Mouse (Mus musculus): Measurements from ENCODE around the gene Olfr78.
A peak's percentile ranks its signal among the peaks of the same experiment; 100 is the strongest.

Gene Olfr78

DNA sequence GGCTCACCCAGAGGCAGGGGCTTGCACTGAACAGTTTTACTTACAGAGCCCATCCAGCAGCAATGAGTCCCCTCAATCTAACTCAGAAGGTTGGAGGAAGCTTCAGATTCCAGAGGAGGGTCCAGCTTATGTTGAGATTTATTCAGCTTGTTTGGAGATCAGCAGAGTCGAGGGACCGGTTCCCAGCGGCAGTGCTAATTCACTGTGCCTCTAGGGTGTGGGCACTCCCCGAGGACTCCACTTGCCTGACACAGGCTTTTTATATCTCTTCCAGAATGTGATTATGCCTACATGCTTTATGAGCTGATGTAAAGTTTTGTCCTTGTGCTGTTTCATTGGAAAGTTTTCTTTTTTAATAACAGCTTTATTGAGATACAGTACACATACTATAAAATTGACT, at the start of gene Olfr78, which contains the start of gene Olfr560:
Gene Olfr78, minus strand, starts transcription at position 206 of the 400 bp plus-strand sequence.
Gene Olfr560, minus strand, starts transcription at position 101 of the 400 bp plus-strand sequence.
- no peak for DNase-seq (ENCODE audit: inconsistent age in 2 of 2, low spot score in 1 of 2)

DNA sequence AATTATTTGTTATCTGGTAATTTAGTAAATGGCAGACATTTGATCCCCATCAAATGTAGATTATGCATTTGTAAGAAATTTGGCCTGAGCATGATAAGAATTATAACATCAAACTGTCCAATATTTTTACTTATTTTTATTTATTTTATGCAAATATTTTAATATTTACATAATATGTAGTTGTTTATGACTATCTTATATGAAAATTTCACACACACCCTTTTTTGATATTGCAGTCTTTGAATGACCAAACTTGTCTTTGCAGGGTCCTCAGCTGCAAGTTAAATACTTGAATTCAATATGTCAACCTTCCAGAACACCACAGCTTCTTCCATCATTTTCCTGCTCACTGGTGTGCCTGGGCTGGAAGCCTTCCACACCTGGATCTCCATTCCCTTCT, 43.9 kb upstream of the Olfr78 start, which contains the start of gene Olfr564:
Gene Olfr564, plus strand, starts transcription at position 301 of the 400 bp plus-strand sequence.
- DNase-seq (ENCODE audit: inconsistent age in 2 of 2, low spot score in 1 of 2) = no peak

DNA sequence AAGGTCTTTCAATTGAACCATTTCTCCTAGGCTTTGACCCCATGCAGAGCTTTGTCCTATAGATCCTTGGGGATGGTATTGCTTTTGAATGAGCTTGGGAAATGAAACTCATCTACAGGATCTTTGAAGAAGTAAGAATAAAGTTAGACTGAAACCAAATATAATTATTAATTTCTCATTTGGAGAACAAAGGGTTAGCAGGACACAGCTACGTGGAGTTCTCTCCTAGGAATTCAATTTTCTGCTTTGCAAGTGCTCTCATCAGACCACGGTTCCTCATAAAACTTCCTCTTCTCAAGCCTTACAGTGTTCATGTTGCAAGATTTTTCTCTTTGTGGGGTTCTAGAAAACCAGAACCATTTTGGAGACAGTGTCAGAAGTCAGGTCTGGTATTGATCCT, 11.7 kb upstream of the Olfr78 start, which contains the start of gene Olfr561:
Gene Olfr561, plus strand, starts transcription at position 301 of the 400 bp plus-strand sequence.
- no peak for DNase-seq (ENCODE audit: inconsistent age in 2 of 2, low spot score in 1 of 2)

DNA sequence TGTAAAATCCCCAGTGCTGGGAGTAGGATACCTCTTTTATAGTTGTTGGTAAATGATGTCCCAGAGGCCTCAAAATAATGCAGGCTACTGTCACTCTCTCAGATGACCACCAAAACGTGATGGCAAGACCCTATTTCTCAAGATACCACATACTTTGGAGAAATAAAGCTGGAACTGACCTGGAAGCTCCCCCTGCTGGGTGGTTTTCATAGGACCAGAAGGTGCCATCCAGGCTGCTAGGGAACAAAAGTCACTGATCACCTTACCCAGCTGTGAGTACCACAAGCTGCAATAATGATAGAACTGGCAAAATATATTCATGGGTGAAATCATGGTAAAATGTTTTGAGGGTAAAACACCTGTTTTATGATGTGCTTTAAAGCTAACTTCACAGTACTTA, 7.2 kb downstream of the Olfr78 start:
- DNase-seq (ENCODE audit: inconsistent age in 2 of 2, low spot score in 1 of 2) = peak in 1 of 2 experiments; percentile 47

DNA sequence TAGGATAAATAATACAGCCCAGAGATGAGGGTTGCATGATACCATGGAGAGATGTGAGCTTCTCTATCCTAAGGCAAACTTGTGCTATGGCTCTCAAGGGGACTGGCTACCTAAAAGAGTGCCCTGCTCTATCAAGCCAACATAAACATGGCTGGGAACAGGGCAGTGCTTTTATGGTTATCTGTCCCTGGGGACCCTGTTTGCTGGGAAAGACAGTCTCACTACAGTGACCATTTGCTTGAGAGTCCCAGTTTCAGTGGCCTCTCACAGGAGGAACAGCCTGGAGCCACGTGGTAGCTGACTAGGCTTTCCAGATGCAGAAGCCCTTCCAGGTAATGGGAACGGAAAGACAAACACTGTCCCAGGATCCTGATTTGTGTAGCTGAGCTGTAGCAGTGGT, 21.6 kb downstream of the Olfr78 start:
- no peak for DNase-seq (ENCODE audit: inconsistent age in 2 of 2, low spot score in 1 of 2)

GRCm38 (mm10) chr7:102733793-102734192, 25.5 kb downstream of the Olfr78 start:
- no peak for DNase-seq (ENCODE audit: inconsistent age in 2 of 2, low spot score in 1 of 2)

DNA sequence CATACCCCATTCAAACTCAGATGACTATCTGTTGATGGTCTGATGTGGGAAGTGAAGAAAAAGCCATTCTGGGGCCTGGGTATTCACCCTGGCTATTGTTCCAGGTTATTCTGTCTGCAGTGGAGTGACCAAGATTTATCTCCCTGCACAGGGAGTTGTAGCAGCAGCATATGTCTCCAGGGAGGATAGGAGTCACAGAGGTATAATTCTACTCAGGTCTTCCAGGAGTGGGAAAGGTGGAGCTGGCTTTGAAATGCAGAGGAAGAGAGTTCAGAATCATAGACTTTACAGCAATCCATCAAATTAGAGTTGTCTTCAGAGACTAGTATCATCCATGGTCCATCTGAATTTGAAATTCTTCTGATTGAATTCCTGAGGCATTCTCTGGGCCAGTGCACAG, 31.9 kb downstream of the Olfr78 start, which contains the start of gene Olfr559:
Gene Olfr559, minus strand, starts transcription at position 101 of the 400 bp plus-strand sequence.
- no peak for DNase-seq (ENCODE audit: inconsistent age in 2 of 2, low spot score in 1 of 2)

GRCm38 (mm10) chr7:102718970-102719369, 40.3 kb downstream of the Olfr78 start, which contains the start of gene Olfr33:
Gene Olfr33, minus strand, starts transcription at chr7:102719070.
- peak in 1 of 2 experiments; percentile 10 for DNase-seq (ENCODE audit: inconsistent age in 2 of 2, low spot score in 1 of 2)

DNA sequence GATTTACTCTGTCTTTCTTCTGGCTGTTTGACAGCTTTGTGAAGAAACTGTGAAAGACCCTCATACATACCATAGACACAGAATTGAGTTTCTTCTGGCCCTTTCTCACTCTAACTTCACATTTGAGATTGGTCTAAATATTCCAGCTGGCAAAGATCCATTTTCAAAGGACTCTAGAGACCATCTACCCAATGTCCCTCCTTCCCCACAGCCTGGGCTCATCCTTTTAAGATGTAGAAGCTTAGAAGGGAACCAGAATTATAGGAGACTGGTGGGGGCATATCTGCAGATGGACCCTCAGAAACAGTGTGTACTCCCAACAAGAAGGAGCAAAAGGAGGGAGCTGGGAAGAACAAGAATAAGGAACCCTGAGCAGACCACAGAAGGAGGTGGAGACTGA, 57.4 kb downstream of the Olfr78 start, which contains the start of gene Olfr558:
Gene Olfr558, plus strand, starts transcription at position 301 of the 400 bp plus-strand sequence.
- DNase-seq (ENCODE audit: inconsistent age in 2 of 2, low spot score in 1 of 2) = no peak

- no peak for DNase-seq (ENCODE audit: inconsistent age in 2 of 2, low spot score in 1 of 2)
These were observed 60.8 kb downstream of the Olfr78 start for GRCm38 (mm10) chr7:102698461-102698860.

GRCm38 (mm10) chr7:102695358-102696125, 63.7 kb downstream of the Olfr78 start, which contains the start of gene Olfr557:
Gene Olfr557, plus strand, starts transcription at chr7:102695910.
- DNase-seq (ENCODE audit: inconsistent age in 2 of 2, low spot score in 1 of 2) = peak; percentile 21 to 79
